Mouse (Mus musculus): ENCODE measurements around the gene Scaper.

The Scaper gene

GRCm38 (mm10) chr9:55937664-55938617 is at the start of gene Scaper:
TSS of gene Scaper (minus strand) at chr9:55938119.
- peak; percentile 85 to 88 for DNase-seq

- peak in 1 of 2 experiments; percentile 23 for DNase-seq
Measured at GRCm38 (mm10) chr9:55946819-55947218, 8.9 kb upstream of the Scaper start.

- peak; percentile 48 to 56 for DNase-seq
Measured at GRCm38 (mm10) chr9:55941356-55941755, 3.4 kb upstream of the Scaper start.

- DNase-seq: peak in 1 of 2 experiments; percentile 8
Measured at GRCm38 (mm10) chr9:55938618-55938985, 683 bp upstream of the Scaper start.

GRCm38 (mm10) chr9:55937224-55937663 is 675 bp downstream of the Scaper start:
- DNase-seq: peak in 1 of 2 experiments; percentile 20

DNA sequence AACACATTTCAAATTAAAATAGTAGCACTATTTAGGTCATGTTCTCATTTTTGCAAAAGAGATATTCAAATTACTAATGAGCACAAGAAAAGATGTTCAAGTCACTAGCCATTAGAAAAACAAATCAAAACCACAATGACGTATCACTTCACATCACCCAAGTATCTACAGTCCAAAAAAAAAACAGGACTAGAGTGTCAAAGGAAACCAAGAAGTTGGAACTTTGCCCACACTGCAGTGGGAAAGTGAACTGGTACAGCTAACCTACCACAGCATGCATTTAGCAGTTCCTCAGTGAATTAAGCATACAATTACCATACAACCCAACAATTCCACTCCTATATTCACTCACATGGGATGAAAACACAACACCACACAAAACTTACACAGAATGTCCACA is 5.4 kb downstream of the Scaper start:
- no peak for DNase-seq

- no peak for DNase-seq
Measured at GRCm38 (mm10) chr9:55918579-55918978, 19.3 kb downstream of the Scaper start.

- DNase-seq: peak; percentile 23 to 38
Measured at GRCm38 (mm10) chr9:55916751-55917150, 21.2 kb downstream of the Scaper start.

DNA sequence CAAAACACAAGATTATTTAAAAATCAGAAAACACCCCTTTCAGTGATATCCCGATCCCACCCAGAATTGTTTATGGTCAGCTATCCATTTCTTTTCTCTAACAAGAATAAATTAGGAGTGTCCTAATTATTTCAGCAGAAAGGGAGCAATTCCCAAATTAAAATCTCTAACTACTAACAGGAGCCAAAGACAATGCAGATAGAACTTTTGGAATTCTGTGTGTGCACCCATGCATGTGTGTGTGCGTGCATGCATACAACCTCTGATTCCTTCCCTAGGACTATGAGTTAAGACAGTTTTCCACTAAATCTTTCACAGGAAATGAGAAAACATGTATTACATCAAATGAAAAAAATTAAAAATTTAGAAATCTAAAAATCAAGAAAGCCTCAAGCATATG is 26.4 kb downstream of the Scaper start:
- DNase-seq: no peak

DNA sequence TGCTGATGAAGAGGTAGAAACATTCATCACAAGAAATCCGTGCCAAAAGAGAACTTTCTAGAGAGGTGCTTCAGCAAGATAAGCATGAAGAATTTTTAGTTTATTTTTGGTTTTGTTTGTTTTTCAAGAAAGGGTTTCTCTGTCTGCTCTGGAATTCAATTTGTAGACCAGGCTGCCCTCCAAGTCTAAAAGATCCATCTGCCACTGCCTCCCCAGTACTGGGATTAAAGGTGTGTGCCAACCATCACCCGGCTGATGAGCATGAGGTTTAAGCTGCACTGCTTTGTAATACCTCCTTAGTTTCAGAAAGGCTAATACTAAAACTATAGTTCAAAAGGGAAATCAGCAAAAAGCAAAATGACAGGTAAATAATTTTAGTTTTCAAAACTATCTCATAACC is 35.0 kb downstream of the Scaper start:
- DNase-seq: peak; percentile 51 to 58

DNA sequence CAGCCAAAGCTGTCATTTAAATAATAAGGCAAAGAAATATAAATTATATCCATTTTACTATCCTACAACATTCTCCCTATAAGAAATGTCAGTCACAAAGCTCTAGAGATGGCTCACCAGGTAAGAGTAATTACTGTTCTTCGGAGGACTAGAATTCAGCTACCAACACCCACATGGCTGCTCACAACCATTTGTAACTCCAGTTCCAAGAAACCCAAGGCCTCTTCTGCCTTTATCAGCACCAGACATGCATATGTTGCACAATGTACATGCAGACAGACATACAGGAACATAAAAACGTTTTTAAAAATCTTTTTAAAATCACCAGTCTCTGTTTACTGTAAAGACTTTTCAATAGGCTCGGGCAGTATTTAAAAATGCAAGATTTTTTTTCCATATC is 36.3 kb downstream of the Scaper start:
- DNase-seq: no peak

DNA sequence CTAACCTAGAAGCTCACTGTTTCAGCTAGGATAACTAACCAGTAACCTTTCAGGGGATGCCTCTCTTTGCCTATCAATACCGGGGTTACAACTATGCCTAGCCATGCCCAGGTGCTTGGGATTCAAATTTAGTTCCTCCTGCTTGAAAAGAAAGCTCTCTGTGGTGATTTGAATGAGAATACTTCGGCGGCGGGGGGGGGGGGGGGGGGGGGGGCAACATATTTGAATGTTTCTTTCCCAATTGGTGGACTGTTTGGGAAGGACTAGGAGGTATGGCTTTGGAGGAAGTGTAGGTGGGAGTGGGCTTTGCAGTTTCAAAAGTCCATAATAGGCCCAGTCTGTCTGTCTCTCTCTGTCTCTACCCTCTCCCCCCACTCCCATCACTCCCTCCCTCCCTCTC is 37.4 kb downstream of the Scaper start:
- no peak for DNase-seq

DNA sequence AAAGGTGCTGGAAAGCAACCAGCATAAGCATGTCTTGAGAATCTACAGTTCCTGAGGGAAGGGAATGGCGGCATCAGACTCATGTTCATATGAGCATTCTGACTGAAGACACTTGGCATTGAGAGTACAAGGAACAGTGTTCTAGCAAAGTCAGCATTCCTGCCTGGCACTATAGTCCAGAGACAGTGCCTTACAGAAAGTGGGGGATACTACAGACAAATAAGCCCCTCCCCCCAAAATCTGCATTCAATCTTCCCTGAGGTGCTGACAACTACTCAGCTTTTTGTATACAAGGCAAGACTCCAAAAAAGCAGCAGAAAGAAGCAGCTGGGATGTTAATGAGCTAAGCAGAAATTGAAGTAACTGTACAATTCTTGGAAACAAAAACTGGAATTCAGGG is 59.9 kb downstream of the Scaper start:
- DNase-seq: no peak

- DNase-seq: no peak
Measured at GRCm38 (mm10) chr9:55789442-55789841, 148.5 kb downstream of the Scaper start.

- no peak for DNase-seq
Measured at GRCm38 (mm10) chr9:55712016-55712415, 225.9 kb downstream of the Scaper start.

DNA sequence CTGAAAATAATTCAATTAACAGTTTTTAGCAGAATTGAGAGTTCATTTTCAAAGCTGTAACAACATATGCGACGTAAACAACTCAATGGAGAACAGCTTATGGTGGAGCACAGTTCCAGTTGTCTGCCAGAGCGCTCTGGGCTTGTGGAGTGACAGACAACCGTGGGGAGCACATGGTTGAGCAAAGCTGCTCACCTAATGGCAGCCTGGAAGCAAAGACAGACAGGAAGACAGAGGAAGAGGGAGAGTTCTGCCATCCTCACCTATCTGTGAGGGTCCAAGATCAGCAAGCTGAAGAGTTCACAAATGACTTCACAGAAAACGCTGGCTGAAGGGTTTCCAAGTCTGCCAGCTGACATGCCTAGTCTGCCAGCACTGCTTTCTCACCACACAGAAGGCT is 227.4 kb downstream of the Scaper start:
- DNase-seq: no peak

GRCm38 (mm10) chr9:55706603-55707002 is 231.3 kb downstream of the Scaper start:
- DNase-seq: no peak

DNA sequence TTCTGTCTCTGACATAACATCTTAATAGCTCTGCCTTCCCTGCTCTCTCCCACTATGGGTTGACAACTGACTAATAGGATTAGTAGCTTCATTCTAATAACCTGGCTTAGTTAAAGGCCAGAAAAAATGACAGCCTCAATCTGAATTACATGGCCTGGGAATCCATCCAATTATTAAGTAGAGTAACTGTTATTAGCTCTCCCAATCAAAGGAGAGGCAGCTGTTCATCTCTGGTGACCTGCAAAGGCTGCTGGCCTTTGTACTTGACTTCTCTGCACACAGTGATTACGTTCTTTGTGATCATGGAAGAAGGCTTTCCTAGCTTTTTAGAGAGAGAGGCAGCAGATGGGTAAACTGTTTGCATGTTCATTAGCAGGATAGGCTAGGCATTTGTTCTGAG is 242.6 kb downstream of the Scaper start:
- DNase-seq: no peak

GRCm38 (mm10) chr9:55677099-55677498 is 260.8 kb downstream of the Scaper start:
- no peak for DNase-seq

GRCm38 (mm10) chr9:55646444-55646843 is 291.5 kb downstream of the Scaper start:
- no peak for DNase-seq

GRCm38 (mm10) chr9:55626990-55627389 is 310.9 kb downstream of the Scaper start:
- DNase-seq: no peak

- DNase-seq: peak; percentile 65 to 67
Measured at GRCm38 (mm10) chr9:55614711-55615110, 323.2 kb downstream of the Scaper start.

GRCm38 (mm10) chr9:55609751-55610150 is 328.2 kb downstream of the Scaper start:
- DNase-seq: no peak

- DNase-seq: no peak
Measured at GRCm38 (mm10) chr9:55608701-55609531, 329.0 kb downstream of the Scaper start.
